12 mouse cellular contexts compared by ENCODE assay signal in the genomic region with DNA sequence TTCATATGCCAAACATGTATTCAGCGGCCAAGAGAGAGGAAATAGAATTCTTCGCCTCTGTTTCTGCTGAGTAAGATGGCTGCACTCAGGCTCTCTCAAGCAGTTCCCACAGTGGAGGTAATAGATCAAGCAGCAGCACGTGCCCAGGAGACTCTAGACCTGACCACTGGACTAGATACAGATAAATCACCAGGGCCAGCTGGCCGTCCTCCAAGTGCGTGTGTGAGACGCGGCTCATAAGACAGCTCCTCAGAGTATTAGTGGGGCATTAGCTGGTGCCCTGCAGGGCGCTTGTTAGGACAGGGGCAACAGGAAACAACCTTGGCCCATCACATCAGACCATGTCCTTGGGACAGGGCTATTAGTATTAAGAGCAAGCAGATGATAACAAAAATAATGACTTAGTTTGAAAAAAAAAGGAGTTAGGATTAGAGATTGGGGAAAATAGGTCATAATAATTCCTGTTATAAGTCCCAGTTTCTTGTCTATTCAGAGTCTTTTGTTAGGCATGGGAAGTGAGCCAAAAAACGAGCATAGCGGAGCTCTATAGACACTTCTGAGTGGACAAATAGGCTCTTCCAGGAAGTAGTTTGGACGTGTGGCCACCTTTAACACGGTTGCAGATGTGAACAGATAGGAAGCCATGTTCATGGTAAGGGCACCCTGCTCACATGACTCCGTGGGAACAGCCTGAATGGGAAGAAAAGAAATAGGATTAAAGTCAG. TPM values are rescaled to one million over a fixed set of nuclear protein-coding genes. Genes with fewer than 3 reads are reported as not detected.
DNase-seq lines count a peak whose midpoint lies in the region; ATAC-seq and TF ChIP-seq lines count a peak whose summit lies in the region.
"Had no signal": no experiment of that assay in that cellular context is flagged by ENCODE, and none has a peak within 500 bp of the region (broad histone marks: within the 10 kb centered on the region; RNA-seq: fewer than 3 reads in every experiment).

No protein-coding gene starts in this region.

- peak; percentile 33; the same call in 1 of the 2 replicates for ATAC-seq in intestine, postnatal 0 days
- ATAC-seq in stomach, postnatal 0 days (ENCODE audit: low FRiP score, low TSS enrichment): no peak
- ATAC-seq in liver, postnatal 0 days: no peak

- H3K36me3 ChIP-seq in intestine, postnatal 0 days (ENCODE audit: control insufficient read depth, insufficient read depth): no peaks in the 10 kb centered on the region
- H3K36me3 ChIP-seq in stomach, postnatal 0 days (ENCODE audit: control insufficient read depth, insufficient read depth, low read length): no peaks in the 10 kb centered on the region
- no peaks in the 10 kb centered on the region for H3K36me3 ChIP-seq in liver, postnatal 0 days (replicated peaks; ENCODE audit: insufficient read depth, low read length)
- H3K36me3 ChIP-seq: forebrain, embryonic 10.5 days had no signal

- H3K27ac ChIP-seq in intestine, postnatal 0 days (ENCODE audit: low read depth, low read length): no peak overlapping the region
- no peak overlapping the region for H3K27ac ChIP-seq in stomach, postnatal 0 days (replicated peaks)
- H3K27ac ChIP-seq in liver, postnatal 0 days (ENCODE audit: low read depth): no peak overlapping the region
- H3K27ac ChIP-seq: forebrain, embryonic 10.5 days had no signal

- no peak for TF ChIP-seq EP300 in stomach, postnatal 0 days (optimal IDR thresholded peaks at IDR 0.05)
- no peak for TF ChIP-seq EP300 in liver, postnatal 0 days (IDR thresholded peaks at IDR 0.05; ENCODE audit: low read depth)

- H3K4me1 ChIP-seq in intestine, postnatal 0 days (replicated peaks; ENCODE audit: control insufficient read depth, insufficient read depth, low read length): 0 out of 2 replicates have a peak, but pooled peaks cover 6% of the 10 kb centered on the region
- H3K4me1 ChIP-seq in stomach, postnatal 0 days (replicated peaks; ENCODE audit: control insufficient read depth, insufficient read depth): no peaks in the 10 kb centered on the region
- H3K4me1 ChIP-seq in liver, postnatal 0 days (ENCODE audit: insufficient read depth): no peaks in the 10 kb centered on the region; the same call in 1 of the 2 replicates

- H3K9me3 ChIP-seq in intestine, postnatal 0 days (ENCODE audit: control insufficient read depth): no peaks in the 10 kb centered on the region
- no peaks in the 10 kb centered on the region for H3K9me3 ChIP-seq in stomach, postnatal 0 days (ENCODE audit: control insufficient read depth, low read length)
- no peaks in the 10 kb centered on the region for H3K9me3 ChIP-seq in liver, postnatal 0 days (ENCODE audit: low read length)
- H3K9me3 ChIP-seq: forebrain, embryonic 10.5 days had no signal

- no peaks in the 10 kb centered on the region for H3K27me3 ChIP-seq in intestine, postnatal 0 days (replicated peaks; ENCODE audit: control insufficient read depth, insufficient read depth, low read length)
- H3K27me3 ChIP-seq in stomach, postnatal 0 days (ENCODE audit: control insufficient read depth, insufficient read depth, low read length): no peaks in the 10 kb centered on the region
- peaks cover 27% of the 10 kb centered on the region for H3K27me3 ChIP-seq in liver, postnatal 0 days (ENCODE audit: insufficient read depth, low read length)

- H3K4me2 ChIP-seq in intestine, postnatal 0 days (replicated peaks; ENCODE audit: low read depth): peak overlapping the region; percentile 45
- H3K4me2 ChIP-seq in stomach, postnatal 0 days (replicated peaks; ENCODE audit: low read depth): peak overlapping the region; percentile 4; the same call in 1 of the 2 replicates
- no peak overlapping the region for H3K4me2 ChIP-seq in liver, postnatal 0 days (ENCODE audit: low read depth, low read length)

- no peak overlapping the region for H3K4me3 ChIP-seq in intestine, postnatal 0 days (ENCODE audit: low read depth, low read length)
- no peak overlapping the region for H3K4me3 ChIP-seq in stomach, postnatal 0 days (ENCODE audit: low read depth, low read length)
- H3K4me3 ChIP-seq in liver, postnatal 0 days (ENCODE audit: low read depth, low read length): no peak overlapping the region
- H3K4me3 ChIP-seq: forebrain, embryonic 10.5 days had no signal

- no peak for TF ChIP-seq CTCF in intestine, postnatal 0 days (IDR thresholded peaks at IDR 0.05; ENCODE audit: low read depth)
- no peak for TF ChIP-seq CTCF in stomach, postnatal 0 days (IDR thresholded peaks at IDR 0.05; ENCODE audit: low read depth)
- TF ChIP-seq CTCF in liver, postnatal 0 days (IDR thresholded peaks at IDR 0.05; ENCODE audit: low read depth): no peak

- 39% methylated on average over 13 of the region's 13 CpGs for WGBS in intestine, postnatal 0 days
- 34% methylated on average over 13 of the region's 13 CpGs for WGBS in stomach, postnatal 0 days
- WGBS in liver, postnatal 0 days (ENCODE audit: insufficient replicate concordance): 66% methylated on average over 13 of the region's 13 CpGs

- DNase-seq in gastrocnemius, postnatal 10 days: peak; percentile 15
- DNase-seq in gastrocnemius, postnatal 4 days (ENCODE audit: low spot score in 2 of 2): no peak
- DNase-seq in urinary bladder, adult 2 months (ENCODE audit: low spot score): peak; percentile 23
- DNase-seq in urinary bladder, postnatal 4 days (ENCODE audit: low spot score in 2 of 2): no peak
- DNase-seq in stomach, postnatal 0 days (ENCODE audit: low spot score): no peak
- no peak for DNase-seq in right cerebral cortex, adult 2 months (ENCODE audit: low spot score in 2 of 2)
- no peak for DNase-seq in liver, postnatal 0 days
- DNase-seq: embryo, embryonic 11 days; right cerebral cortex, postnatal 14 days had no signal

- H3K9ac ChIP-seq in intestine, postnatal 0 days (ENCODE audit: low read depth, low read length): no peak overlapping the region
- no peak overlapping the region for H3K9ac ChIP-seq in stomach, postnatal 0 days (ENCODE audit: low read length)
- no peak overlapping the region for H3K9ac ChIP-seq in liver, postnatal 0 days (replicated peaks)

RNA-seq across cellular contexts. Expression of a gene that starts 3.5 kb away (rescaled TPM):
- total RNA-seq in gastrocnemius, postnatal 10 days (2021): 1 to 10 TPM; 3.1 to 6.0 TPM
- 1 to 10 TPM; 6.6 to 7.6 TPM for total RNA-seq in gastrocnemius, postnatal 4 days (2021)
- polyA plus RNA-seq in urinary bladder, adult 2 months (2012; rRNA removed): 4.1 and 4.5 TPM in 2 replicates
- 1.9 and 2.7 TPM in 2 replicates for polyA plus RNA-seq in intestine, postnatal 0 days (2015; fragmentation: Nextera tagmentation; extraction: Ambion mirVana)
- 15.9 and 18.8 TPM in 2 replicates for polyA plus RNA-seq in stomach, postnatal 0 days (2015; fragmentation: Nextera tagmentation; extraction: Ambion mirVana)
- polyA plus RNA-seq in liver, postnatal 0 days (2015; fragmentation: Nextera tagmentation; extraction: Ambion mirVana): 0.13 and 0.28 TPM in 2 replicates
- total RNA-seq: megakaryocyte-erythroid progenitor cell, adult 5-6 weeks had no signal

Comparison
In these comparisons a context has a peak if more than half of its experiments do, and no peak if none do; other contexts are left out.
1. DNase-seq: peak in gastrocnemius, postnatal 10 days (single experiment) and urinary bladder, adult 2 months (single experiment); none in gastrocnemius, postnatal 4 days (0 of 2), urinary bladder, postnatal 4 days (0 of 2), stomach, postnatal 0 days (single experiment), right cerebral cortex, adult 2 months (0 of 2) and liver, postnatal 0 days (single experiment).